Mouse (Mus musculus): ENCODE data around the gene Efnb2. TPM values are rescaled to one million over a fixed set of nuclear protein-coding genes. Genes with fewer than 3 reads are reported as not detected.

Gene Efnb2
- 15.5 and 18.3 TPM in 2 replicates for polyA plus RNA-seq (2014; fragmentation: Nextera tagmentation; extraction: Ambion mirVana)

- Histone ChIP-seq H3K4me2 (peak within 1 kb of the TSS; percentile 92), H3K9me3 (ENCODE audit: control insufficient read depth, low read length) (no peaks in the 10 kb centered on the region), H3K36me3 (ENCODE audit: control insufficient read depth, insufficient read depth, low read length) (no peaks in the 10 kb centered on the region), H3K27me3 (ENCODE audit: control insufficient read depth, insufficient read depth, low read length) (peaks cover 23% of the 10 kb centered on the region), H3K9ac (ENCODE audit: low read length) (peak within 1 kb of the TSS; percentile 81), H3K27ac (ENCODE audit: low read depth, low read length) (peak within 1 kb of the TSS; percentile 68), H3K4me3 (ENCODE audit: low read depth, low read length) (peak within 1 kb of the TSS; percentile 80), H3K4me1 (ENCODE audit: control insufficient read depth, insufficient read depth, low read length) (peaks cover 32% of the 10 kb centered on the region)
- peak; percentile 91 for ATAC-seq (ENCODE audit: low FRiP score)
- WGBS, result 0% methylated on average over 64 of the region's 70 CpGs
- DNase-seq (ENCODE audit: low spot score, missing footprints), result peak; percentile 100
Measured at GRCm38 (mm10) chr8:8661103-8661758, at the start of gene Efnb2. Gene Efnb2 (minus strand): TSS chr8:8661242.

- no peak for DNase-seq (ENCODE audit: low spot score, missing footprints)
- no peaks in the 10 kb centered on the region for H3K27me3 ChIP-seq (ENCODE audit: control insufficient read depth, insufficient read depth, low read length)
- H3K36me3 ChIP-seq (ENCODE audit: control insufficient read depth, insufficient read depth, low read length), result no peaks in the 10 kb centered on the region
- no peak overlapping the region for H3K4me2 ChIP-seq
- 78% methylated on average over 9 of the region's 9 CpGs for WGBS
- H3K9me3 ChIP-seq (ENCODE audit: control insufficient read depth, low read length), result no peaks in the 10 kb centered on the region
- no peak overlapping the region for H3K27ac ChIP-seq (ENCODE audit: low read depth, low read length)
- no peak for ATAC-seq (ENCODE audit: low FRiP score)
- H3K9ac ChIP-seq (ENCODE audit: low read length), result no peak overlapping the region
- H3K4me1 ChIP-seq (ENCODE audit: control insufficient read depth, insufficient read depth, low read length), result no peaks in the 10 kb centered on the region
- no peak overlapping the region for H3K4me3 ChIP-seq (ENCODE audit: low read depth, low read length)
Measured at GRCm38 (mm10) chr8:8704813-8705212, 43.8 kb upstream of the Efnb2 start.

- no peak overlapping the region for H3K4me2 ChIP-seq
- ATAC-seq (ENCODE audit: low FRiP score) (no peak), DNase-seq (ENCODE audit: low spot score, missing footprints) (no peak)
- H3K36me3 ChIP-seq (ENCODE audit: control insufficient read depth, insufficient read depth, low read length), result no peaks in the 10 kb centered on the region
- no peaks in the 10 kb centered on the region for H3K9me3 ChIP-seq (ENCODE audit: control insufficient read depth, low read length)
- H3K4me3 ChIP-seq (ENCODE audit: low read depth, low read length), result no peak overlapping the region
- no peak overlapping the region for H3K9ac ChIP-seq (ENCODE audit: low read length)
- WGBS, result 84% methylated on average over 2 of the region's 2 CpGs
- no peaks in the 10 kb centered on the region for H3K27me3 ChIP-seq (ENCODE audit: control insufficient read depth, insufficient read depth, low read length)
- no peak overlapping the region for H3K27ac ChIP-seq (ENCODE audit: low read depth, low read length)
- no peaks in the 10 kb centered on the region for H3K4me1 ChIP-seq (ENCODE audit: control insufficient read depth, insufficient read depth, low read length)
Measured at GRCm38 (mm10) chr8:8703668-8704067, 42.6 kb upstream of the Efnb2 start.

- DNase-seq (ENCODE audit: low spot score, missing footprints), result no peak
- H3K4me3 ChIP-seq (ENCODE audit: low read depth, low read length), result no peak overlapping the region
- no peak overlapping the region for H3K4me2 ChIP-seq
- no peak overlapping the region for H3K27ac ChIP-seq (ENCODE audit: low read depth, low read length)
- no peaks in the 10 kb centered on the region for H3K4me1 ChIP-seq (ENCODE audit: control insufficient read depth, insufficient read depth, low read length)
- H3K9me3 ChIP-seq (ENCODE audit: control insufficient read depth, low read length), result no peaks in the 10 kb centered on the region
- no peak overlapping the region for H3K9ac ChIP-seq (ENCODE audit: low read length)
- no peak for ATAC-seq (ENCODE audit: low FRiP score)
- 95% methylated on average over 10 of the region's 10 CpGs for WGBS
- H3K27me3 ChIP-seq (ENCODE audit: control insufficient read depth, insufficient read depth, low read length), result no peaks in the 10 kb centered on the region
- no peaks in the 10 kb centered on the region for H3K36me3 ChIP-seq (ENCODE audit: control insufficient read depth, insufficient read depth, low read length)
Measured at GRCm38 (mm10) chr8:8700821-8701220, 39.8 kb upstream of the Efnb2 start.

- no peak for ATAC-seq (ENCODE audit: low FRiP score)
- Histone ChIP-seq H3K27me3 (ENCODE audit: control insufficient read depth, insufficient read depth, low read length) (no peaks in the 10 kb centered on the region), H3K4me3 (ENCODE audit: low read depth, low read length) (no peak overlapping the region), H3K4me2 (no peak overlapping the region), H3K4me1 (ENCODE audit: control insufficient read depth, insufficient read depth, low read length) (no peaks in the 10 kb centered on the region), H3K27ac (ENCODE audit: low read depth, low read length) (no peak overlapping the region), H3K9me3 (ENCODE audit: control insufficient read depth, low read length) (no peaks in the 10 kb centered on the region), H3K9ac (ENCODE audit: low read length) (no peak overlapping the region), H3K36me3 (ENCODE audit: control insufficient read depth, insufficient read depth, low read length) (no peaks in the 10 kb centered on the region)
- 79% methylated on average over 4 of the region's 4 CpGs for WGBS
- no peak for DNase-seq (ENCODE audit: low spot score, missing footprints)
Measured at GRCm38 (mm10) chr8:8700229-8700628, 39.2 kb upstream of the Efnb2 start.

- peak within 1 kb of the TSS; percentile 97 for H3K4me3 ChIP-seq (ENCODE audit: low read depth, low read length)
- whole genome bisulfite sequencing, result under 1% methylated on average over 75 of the region's 81 CpGs
- H3K27me3 ChIP-seq (ENCODE audit: control insufficient read depth, insufficient read depth, low read length), result no peaks in the 10 kb centered on the region
- ATAC-seq (ENCODE audit: low FRiP score), result peak; percentile 97
- H3K36me3 ChIP-seq (ENCODE audit: control insufficient read depth, insufficient read depth, low read length), result no peaks in the 10 kb centered on the region
- H3K4me1 ChIP-seq (ENCODE audit: control insufficient read depth, insufficient read depth, low read length), result peaks cover 19% of the 10 kb centered on the region
- H3K9me3 ChIP-seq (ENCODE audit: control insufficient read depth, low read length), result no peaks in the 10 kb centered on the region
- peak within 1 kb of the TSS; percentile 91 for H3K27ac ChIP-seq (ENCODE audit: low read depth, low read length)
- DNase-seq (ENCODE audit: low spot score, missing footprints), result peak; percentile 100
- peak within 1 kb of the TSS; percentile 64 for H3K4me2 ChIP-seq
- peak within 1 kb of the TSS; percentile 99 for H3K9ac ChIP-seq (ENCODE audit: low read length)
Measured at GRCm38 (mm10) chr8:8690146-8691092, 29.4 kb upstream of the Efnb2 start, which contains the start of gene Arglu1. Gene Arglu1 (minus strand): TSS chr8:8690521.

GRCm38 (mm10) chr8:8689454-8690145 lies 28.6 kb upstream of the Efnb2 start:
- Histone ChIP-seq H3K9me3 (ENCODE audit: control insufficient read depth, low read length) (no peaks in the 10 kb centered on the region), H3K27ac (ENCODE audit: low read depth, low read length) (peak overlapping the region; percentile 91), H3K9ac (ENCODE audit: low read length) (peak overlapping the region; percentile 99), H3K36me3 (ENCODE audit: control insufficient read depth, insufficient read depth, low read length) (no peaks in the 10 kb centered on the region), H3K4me2 (peak overlapping the region; percentile 64), H3K4me3 (ENCODE audit: low read depth, low read length) (peak overlapping the region; percentile 97), H3K4me1 (ENCODE audit: control insufficient read depth, insufficient read depth, low read length) (peaks cover 19% of the 10 kb centered on the region), H3K27me3 (ENCODE audit: control insufficient read depth, insufficient read depth, low read length) (no peaks in the 10 kb centered on the region)
- under 1% methylated on average over 62 of the region's 68 CpGs for WGBS
- ATAC-seq (ENCODE audit: low FRiP score) (peak; percentile 74), DNase-seq (ENCODE audit: low spot score, missing footprints) (peak; percentile 95)

- H3K4me1 ChIP-seq (ENCODE audit: control insufficient read depth, insufficient read depth, low read length), result peaks cover 19% of the 10 kb centered on the region
- no peak overlapping the region for H3K27ac ChIP-seq (ENCODE audit: low read depth, low read length)
- no peaks in the 10 kb centered on the region for H3K9me3 ChIP-seq (ENCODE audit: control insufficient read depth, low read length)
- no peak for DNase-seq (ENCODE audit: low spot score, missing footprints)
- H3K36me3 ChIP-seq (ENCODE audit: control insufficient read depth, insufficient read depth, low read length), result no peaks in the 10 kb centered on the region
- peak overlapping the region; percentile 64 for H3K4me2 ChIP-seq
- H3K4me3 ChIP-seq (ENCODE audit: low read depth, low read length), result peak overlapping the region; percentile 97
- ATAC-seq (ENCODE audit: low FRiP score), result no peak
- 18% methylated on average over 9 of the region's 9 CpGs for WGBS
- H3K9ac ChIP-seq (ENCODE audit: low read length), result peak overlapping the region; percentile 99
- no peaks in the 10 kb centered on the region for H3K27me3 ChIP-seq (ENCODE audit: control insufficient read depth, insufficient read depth, low read length)
Measured at GRCm38 (mm10) chr8:8688823-8689453, 27.9 kb upstream of the Efnb2 start.

Data from midbrain, embryonic 11.5 days (tissue).